Mouse (Mus musculus) gastrocnemius, postnatal 36 days (tissue): Measurements from ENCODE around the gene Srm. TPM values are rescaled to one million over a fixed set of nuclear protein-coding genes. Genes with fewer than 3 reads are reported as not detected.
A peak's percentile ranks its signal among the peaks of the same experiment; 100 is the strongest.

ENCODE experiments used
- DNase-seq, 2 experiments: peaks; one replicate each; pipeline ENCODE4 v3.0.0; 2022
- intact Hi-C: fragments of 180-260 bp; cut with DNase I; formaldehyde crosslinking; loops from one replicate; pipeline ENCODE4 v1.15.1; 2025
- total RNA-seq, 2 experiments: library from RNA; stranded (reverse); gene quantifications; 2 replicates each; pipeline ENCODE4 v1.2.3; 2021

Gene Srm
- total RNA-seq, 2 experiments from 2014 or later: 10.2 to 14.4 TPM

- intact Hi-C loops: no loop called here
- no peak for DNase-seq
Measured at GRCm38 (mm10) chr4:148632013-148632692, 40.9 kb downstream of the Srm start.

DNA sequence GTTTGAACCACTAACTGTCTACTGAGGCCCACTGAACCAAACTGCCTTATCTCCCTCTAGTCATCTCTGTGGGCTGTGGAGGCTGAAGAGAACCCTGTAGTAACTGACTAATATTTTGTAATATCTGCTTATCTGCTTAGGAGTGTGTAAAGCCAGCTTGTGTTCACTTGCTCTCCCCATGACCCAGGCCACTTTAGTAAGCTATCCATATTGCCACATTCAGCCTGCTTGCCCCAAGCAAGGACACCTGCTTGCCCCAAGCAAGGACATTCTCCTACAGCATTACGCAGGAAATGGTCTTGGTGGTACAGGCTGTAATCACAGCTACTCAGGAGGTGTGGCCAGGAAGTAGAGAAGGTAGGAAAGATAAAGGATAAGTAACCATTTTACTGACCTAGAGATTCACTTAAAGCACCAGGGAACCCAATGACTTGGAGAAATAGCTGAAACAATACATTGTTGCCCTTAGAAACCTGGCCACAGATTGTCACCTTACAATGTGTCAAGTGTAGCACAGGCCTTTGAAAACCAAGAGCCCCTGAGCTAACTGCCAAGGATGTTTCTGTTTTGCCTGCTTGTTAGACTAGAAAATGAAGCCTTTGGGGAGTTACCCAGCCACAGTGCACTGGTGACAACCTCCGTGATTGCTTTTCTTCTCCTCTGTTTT is 42.2 kb downstream of the Srm start:
- intact Hi-C loops: no loop called here
- DNase-seq: no peak

- no peak for DNase-seq
- intact Hi-C loops: no loop called here
Measured at GRCm38 (mm10) chr4:148635309-148635708, 44.0 kb downstream of the Srm start.

DNA sequence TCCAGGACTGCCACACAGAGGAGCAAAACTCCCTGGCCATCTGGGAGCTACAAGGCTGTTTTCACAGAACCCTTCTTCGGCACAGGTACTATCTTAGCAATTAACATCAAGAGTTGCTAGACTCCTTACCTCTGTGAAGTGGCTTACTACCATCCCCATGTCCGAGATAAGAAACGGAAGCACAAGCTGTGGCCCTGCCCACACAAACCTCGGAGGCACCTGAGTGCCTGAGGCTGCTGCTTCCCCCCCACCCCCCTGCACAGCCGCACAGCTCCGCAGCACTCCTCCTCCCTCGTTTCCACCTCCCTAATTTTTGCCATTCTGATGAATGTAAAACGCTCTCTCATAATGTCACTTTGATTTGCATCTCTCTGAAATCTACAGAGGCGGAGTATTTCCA is 47.0 kb downstream of the Srm start:
- no peak for DNase-seq

DNA sequence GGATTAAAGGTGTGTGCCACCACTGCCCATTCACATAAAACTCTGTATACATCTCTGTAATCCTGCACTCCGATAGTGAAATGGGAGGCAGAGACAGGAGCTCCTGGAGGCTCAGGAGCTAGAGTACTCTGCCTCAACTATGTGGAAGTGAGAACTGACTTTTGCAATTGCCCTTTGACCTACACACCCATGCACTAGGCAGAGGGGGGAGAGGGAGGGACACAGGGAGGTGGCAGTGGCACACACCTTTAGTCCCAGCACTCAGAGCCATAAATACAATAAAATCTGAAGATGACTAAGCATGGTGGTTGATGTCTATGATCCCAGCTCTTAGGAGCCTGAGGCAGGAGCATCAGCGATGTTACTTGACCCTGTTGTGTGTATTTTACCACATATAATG is 48.2 kb downstream of the Srm start:
- no peak for DNase-seq
- intact Hi-C loops: no loop called here

More for the DNA sequence above, 47.0 kb downstream of the Srm start:
- intact Hi-C loops: no loop called here

DNA sequence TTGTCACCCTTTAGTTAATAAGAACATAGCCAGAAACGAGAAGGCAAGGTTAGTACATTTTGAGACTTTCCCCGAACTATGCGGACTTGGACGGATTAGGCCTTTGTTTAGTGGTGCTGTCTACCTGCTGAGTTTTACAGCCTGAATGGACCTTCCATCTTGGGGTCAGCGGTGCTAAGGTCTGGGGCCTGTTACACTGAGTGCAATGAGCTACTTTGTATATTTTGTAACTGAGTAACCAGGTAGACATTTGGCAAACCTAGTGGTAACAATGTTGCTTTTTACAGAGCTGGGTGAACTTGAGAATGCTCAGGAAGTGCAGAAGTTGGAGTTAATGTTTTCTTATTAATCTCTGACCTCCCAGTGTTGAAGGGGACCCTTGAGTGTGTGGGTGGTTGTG is 49.8 kb downstream of the Srm start:
- DNase-seq: no peak
- intact Hi-C loops: no loop called here

- no peak for DNase-seq
- intact Hi-C loops: no loop called here
Measured at GRCm38 (mm10) chr4:148643291-148644156, 52.2 kb downstream of the Srm start, which contains the start of gene Gm572. Gene Gm572, plus strand, starts transcription at chr4:148643317.

DNA sequence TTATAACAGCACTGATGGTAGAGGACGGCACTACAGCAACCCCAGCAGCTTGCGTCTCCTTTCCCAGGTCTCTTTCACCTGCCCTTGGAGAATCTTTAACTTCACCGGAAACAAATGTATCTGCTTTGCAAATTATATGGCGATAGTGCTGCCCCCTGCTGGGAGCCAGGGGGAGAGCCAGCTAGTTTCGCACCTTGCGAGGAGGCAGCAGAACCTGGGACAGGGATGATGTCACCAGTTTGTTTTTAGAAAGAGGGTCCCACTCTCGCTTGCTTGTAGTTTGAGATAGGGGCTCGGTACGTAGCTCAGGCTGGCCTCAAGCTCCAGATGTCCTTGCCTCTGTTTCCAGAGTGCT is 52.8 kb downstream of the Srm start:
- DNase-seq: peak in 1 of 2 experiments; percentile 44
- intact Hi-C loops: no loop called here

Other genes starting within 250 kb of the Srm start
- gene Ubiad1, start 146.7 kb upstream of the Srm start, total RNA-seq: 10 to 100 TPM; 10.7 to 11.6 TPM
- gene Mtor, start 142.9 kb upstream of the Srm start, total RNA-seq: 10 to 100 TPM; 28.6 to 35.8 TPM
- 10 to 100 TPM; 33.9 to 36.6 TPM for gene Angptl7, start 91.0 kb upstream of the Srm start, total RNA-seq
- 10 to 100 TPM; 16.8 to 21.5 TPM for gene Exosc10, start 33.1 kb upstream of the Srm start, total RNA-seq
- gene Masp2, start 11.1 kb downstream of the Srm start, total RNA-seq: under 1 TPM; 0.17 to 0.77 TPM
- 100 to 1,000 TPM in 1 of 2 experiments, 10 to 100 TPM in 1; 97.3 to 116 TPM for gene Tardbp, start 35.5 kb downstream of the Srm start, total RNA-seq
- 1 to 10 TPM; 5.6 to 6.8 TPM for gene Gm572, start 51.8 kb downstream of the Srm start, total RNA-seq
- 10 to 100 TPM; 24.8 to 45.6 TPM for gene Casz1, start 212.9 kb downstream of the Srm start, total RNA-seq